Mouse (Mus musculus) neural tube, embryonic 12.5 days (tissue): ENCODE measurements around the gene Phip. TPM values are rescaled to one million over a fixed set of nuclear protein-coding genes. Genes with fewer than 3 reads are reported as not detected.

Experiments
- polyA plus RNA-seq: library from polyadenylated mRNA; unstranded; fragments of >200 nt; fragmentation: Nextera tagmentation; extraction: Ambion mirVana; gene quantifications from 2 replicates; pipeline ENCODE4 v1.2.1, GENCODE M21; 2016

Gene Phip
- polyA plus RNA-seq, 1 experiment from 2014 or later: 127 TPM

Other genes with a start within 250 kb of the Phip start
- 27.1 and 27.7 TPM in 2 replicates for gene Irak1bp1, start 146.0 kb downstream of the Phip start, polyA plus RNA-seq
- gene Hmgn3, start 171.2 kb upstream of the Phip start, polyA plus RNA-seq: 101 and 111 TPM in 2 replicates